Mouse (Mus musculus): Measurements from ENCODE around the gene Gm11541.
"Not testable (repeated sequence)": the region's sequence is repeated elsewhere in the genome, so short reads cannot be mapped to it uniquely, and the experiment has no call there.

The Gm11541 gene

DNA sequence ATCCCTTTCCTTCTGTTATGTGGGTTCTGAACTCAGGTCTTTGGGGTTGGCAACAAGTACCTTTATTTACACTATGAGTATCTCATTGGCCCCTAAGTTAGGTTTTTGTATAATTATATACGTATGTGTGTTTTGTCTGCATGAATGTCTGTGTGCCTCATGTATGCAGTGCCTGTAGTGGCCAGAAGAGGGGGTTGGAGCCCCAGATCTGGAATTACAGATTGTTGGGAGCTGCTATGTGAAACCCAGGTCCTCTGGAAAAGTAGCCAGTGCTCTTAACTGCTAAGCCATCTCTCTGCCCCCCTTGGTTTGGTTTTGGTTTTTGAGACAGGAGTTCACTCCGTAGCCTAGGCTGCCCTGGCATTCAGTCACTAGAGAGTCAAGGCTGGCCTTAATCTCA, 7.2 kb downstream of the Gm11541 start:
- no peak for DNase-seq (ENCODE audit: low spot score in 2 of 2)

DNA sequence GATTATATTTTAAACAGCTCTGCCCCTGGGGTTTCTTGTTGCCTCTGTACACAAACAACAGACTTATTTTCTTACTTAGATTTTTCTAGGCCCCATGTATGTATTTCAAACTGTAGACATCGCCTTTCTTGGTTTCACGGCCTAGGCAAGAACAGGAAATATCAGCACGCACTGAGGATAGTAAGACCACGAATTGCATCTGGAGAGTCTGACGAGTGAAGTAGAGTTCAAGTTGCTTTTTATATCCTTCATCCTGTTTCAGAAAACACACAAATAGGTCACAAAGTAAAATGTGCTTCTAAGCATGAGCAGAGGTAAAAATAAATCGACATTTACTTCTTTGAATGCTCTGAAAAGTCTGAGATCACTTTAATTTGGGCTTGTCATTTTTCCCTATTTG, 8.8 kb downstream of the Gm11541 start:
- DNase-seq (ENCODE audit: low spot score in 2 of 2), result no peak

- DNase-seq (ENCODE audit: low spot score in 2 of 2), result not testable (repeated sequence)
These were observed 11.8 kb downstream of the Gm11541 start for GRCm38 (mm10) chr11:94692502-94692901.

- no peak for DNase-seq (ENCODE audit: low spot score in 2 of 2)
These were observed 17.1 kb downstream of the Gm11541 start for GRCm38 (mm10) chr11:94687178-94687577.

- no peak for DNase-seq (ENCODE audit: low spot score in 2 of 2)
These were observed 21.9 kb downstream of the Gm11541 start for GRCm38 (mm10) chr11:94682427-94682826.

DNA sequence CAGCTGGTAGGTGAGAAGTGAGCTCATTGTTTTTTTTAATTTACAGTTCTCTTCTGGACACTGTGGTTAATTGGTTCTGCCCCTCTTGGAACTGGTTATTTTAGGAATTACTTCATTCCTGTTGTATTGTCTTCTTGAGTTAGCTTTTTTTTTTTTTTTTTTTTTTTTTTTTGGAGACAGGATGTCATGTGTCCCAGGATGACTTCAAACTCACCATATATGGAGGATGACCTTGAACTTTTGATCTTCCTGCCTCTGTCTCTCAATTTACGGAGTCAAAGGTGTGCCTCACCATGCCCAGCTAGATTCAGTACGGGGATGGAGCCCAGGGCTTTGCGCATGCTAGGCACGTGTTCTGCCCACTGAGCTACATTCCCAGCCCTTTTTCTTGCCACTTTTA, 22.7 kb downstream of the Gm11541 start:
- no peak for DNase-seq (ENCODE audit: low spot score in 2 of 2)

GRCm38 (mm10) chr11:94680639-94681038, 23.7 kb downstream of the Gm11541 start:
- no peak for DNase-seq (ENCODE audit: low spot score in 2 of 2)

- no peak for DNase-seq (ENCODE audit: low spot score in 2 of 2)
These were observed 26.6 kb downstream of the Gm11541 start for GRCm38 (mm10) chr11:94677607-94678145.

- peak; percentile 94 for DNase-seq (ENCODE audit: low spot score in 2 of 2)
These were observed 27.3 kb downstream of the Gm11541 start, which contains the start of gene Xylt2 for GRCm38 (mm10) chr11:94676754-94677606. Gene Xylt2, minus strand, starts transcription at chr11:94677515.

- no peak for DNase-seq (ENCODE audit: low spot score in 2 of 2)
These were observed 28.0 kb downstream of the Gm11541 start for GRCm38 (mm10) chr11:94676308-94676707.

DNA sequence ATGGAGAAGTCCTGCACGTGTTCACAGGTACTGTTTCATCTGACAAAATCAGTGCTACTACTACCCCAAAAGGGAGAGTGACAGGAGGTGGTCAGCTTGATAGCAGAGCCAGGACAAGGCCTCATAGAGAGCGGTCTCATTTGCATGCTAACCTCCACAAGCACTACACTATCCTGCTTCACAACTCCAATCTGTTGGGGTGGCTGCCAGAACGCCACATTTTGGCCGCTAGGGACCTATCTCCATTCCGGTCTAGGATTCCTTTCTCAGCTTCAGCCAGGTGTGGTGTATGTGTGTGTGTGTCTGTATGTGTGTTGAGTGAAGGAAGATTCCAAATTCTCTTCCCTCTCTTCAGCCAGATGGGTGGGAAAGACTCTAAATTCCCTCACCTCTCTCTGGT, 28.9 kb downstream of the Gm11541 start:
- no peak for DNase-seq (ENCODE audit: low spot score in 2 of 2)

- DNase-seq (ENCODE audit: low spot score in 2 of 2), result no peak
These were observed 29.3 kb downstream of the Gm11541 start for GRCm38 (mm10) chr11:94674984-94675383.

GRCm38 (mm10) chr11:94665281-94665680, 39.0 kb downstream of the Gm11541 start:
- DNase-seq (ENCODE audit: low spot score in 2 of 2), result no peak

- DNase-seq (ENCODE audit: low spot score in 2 of 2), result no peak
These were observed 43.0 kb downstream of the Gm11541 start for GRCm38 (mm10) chr11:94661344-94661743.

DNA sequence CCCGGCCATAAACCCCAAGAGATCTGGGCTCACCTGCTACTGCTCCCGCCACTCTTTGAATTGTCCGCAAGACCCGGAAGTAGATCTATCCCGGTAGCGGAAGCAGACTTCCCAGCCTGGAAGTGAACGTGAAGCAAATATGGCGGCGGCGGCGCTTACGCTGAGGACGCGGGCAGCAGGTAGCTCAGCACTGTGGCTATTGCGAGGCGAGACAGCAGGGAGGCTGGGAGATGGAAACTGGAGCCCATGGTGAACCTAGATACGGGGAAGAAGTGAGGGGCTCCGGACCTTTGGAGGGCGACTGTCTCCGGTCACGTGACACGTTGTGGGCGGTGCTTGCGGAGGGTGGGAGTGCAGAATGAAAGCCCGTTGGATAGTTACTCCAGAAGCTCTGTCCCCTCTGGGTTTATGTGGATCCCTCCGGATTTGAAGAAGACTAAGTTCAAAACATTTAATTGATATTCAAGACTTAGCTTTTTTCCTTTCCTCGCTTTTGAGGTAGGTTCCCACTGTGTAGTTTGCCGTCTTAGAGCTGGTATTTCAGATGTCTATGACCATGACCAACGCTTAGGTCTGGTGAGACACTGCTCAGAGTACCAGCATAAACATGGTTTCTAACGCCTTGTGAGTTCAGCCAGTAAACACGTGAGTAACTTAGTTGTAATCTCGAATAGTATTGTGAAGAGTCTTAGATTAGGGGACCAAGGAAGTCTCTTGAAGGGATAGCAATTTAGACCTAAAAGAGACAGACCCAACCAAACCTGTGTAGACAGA, 50.4 kb downstream of the Gm11541 start, which contains the start of the genes Mrpl27 and Eme1:
Mrpl27 (plus strand) TSS at position 105 of the 774 bp plus-strand sequence.
Eme1 (minus strand) TSS at position 302 of the 774 bp plus-strand sequence.
- DNase-seq (ENCODE audit: low spot score in 2 of 2), result peak; percentile 86 to 89

- DNase-seq (ENCODE audit: low spot score in 2 of 2), result no peak
These were observed 51.3 kb downstream of the Gm11541 start for GRCm38 (mm10) chr11:94652973-94653372.

DNA sequence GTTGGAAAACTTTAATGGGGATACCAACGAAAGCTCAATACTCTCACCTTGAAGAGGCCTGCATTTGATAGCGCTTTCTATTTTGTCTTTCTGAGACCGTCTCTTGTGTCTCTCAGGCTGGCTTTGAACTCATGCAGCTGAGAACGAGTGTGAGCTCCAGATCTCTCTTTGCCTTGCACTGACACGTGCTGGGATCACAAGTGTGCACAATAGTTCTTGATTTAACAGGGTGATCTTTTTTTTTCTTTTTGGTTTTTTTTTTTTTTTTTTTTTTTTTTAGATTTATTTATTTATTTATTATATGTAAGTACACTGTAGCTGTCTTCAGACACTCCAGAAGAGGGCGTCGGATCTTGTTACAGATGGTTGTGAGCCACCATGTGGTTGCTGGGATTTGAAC, 53.1 kb downstream of the Gm11541 start:
- not testable (repeated sequence) for DNase-seq (ENCODE audit: low spot score in 2 of 2)

DNA sequence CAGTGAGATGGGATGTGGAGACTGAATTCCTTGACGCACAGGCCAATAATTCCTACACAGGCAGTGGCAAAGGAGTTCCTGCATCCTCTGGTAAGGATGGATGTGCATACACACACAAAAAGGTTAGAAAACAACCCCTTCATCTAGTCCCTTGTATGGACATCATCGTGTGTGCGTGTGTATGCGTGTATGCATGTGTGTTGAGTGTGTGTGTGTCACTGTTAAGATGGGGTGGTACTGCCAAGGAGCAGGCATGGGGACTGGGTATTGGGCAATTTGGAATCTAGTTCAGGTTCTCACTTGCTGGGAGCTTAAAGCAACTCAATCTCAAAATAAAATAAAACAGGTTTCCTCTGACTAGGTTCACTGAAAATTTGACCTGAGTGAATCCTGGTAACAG, 57.8 kb downstream of the Gm11541 start:
- no peak for DNase-seq (ENCODE audit: low spot score in 2 of 2)
